Mouse (Mus musculus) liver, embryonic 12.5 days (tissue): ENCODE measurements around the gene Dimt1. TPM values are rescaled to one million over a fixed set of nuclear protein-coding genes. Genes with fewer than 3 reads are reported as not detected.

Source experiments
- ATAC-seq: fragments of 200-750 bp; cut with Nextera tagmentation; 2 replicates; pipeline ENCODE4 v1.8.0; 2017; ENCODE audit warnings: moderate number of reproducible peaks, mild to moderate bottlenecking, moderate library complexity
- H3K27ac ChIP-seq: fragments of 300-500 bp; sonication (generic); 2 replicates; pipeline ENCODE4 v1.5.1; 2016; ENCODE audit warnings: mild to moderate bottlenecking
- H3K27me3 ChIP-seq: fragments of 300-500 bp; sonication (generic); replicated peaks from 2 replicates; pipeline ENCODE4 v1.6.1; 2016; ENCODE audit warnings: mild to moderate bottlenecking, moderate library complexity
- H3K36me3 ChIP-seq: fragments of 300-500 bp; sonication (generic); 2 replicates; pipeline ENCODE4 v1.6.1; 2016; ENCODE audit warnings: mild to moderate bottlenecking, moderate library complexity
- H3K4me1 ChIP-seq: fragments of 300-500 bp; sonication (generic); 2 replicates; pipeline ENCODE4 v1.6.1; 2016
- H3K4me2 ChIP-seq: fragments of 300-500 bp; sonication (generic); 2 replicates; pipeline ENCODE4 v1.6.1; 2016; ENCODE audit warnings: mild to moderate bottlenecking, moderate library complexity
- H3K4me3 ChIP-seq: fragments of 300-500 bp; sonication (generic); 2 replicates; pipeline ENCODE4 v1.5.1; 2016; ENCODE audit warnings: mild to moderate bottlenecking, moderate library complexity
- H3K9ac ChIP-seq: fragments of 300-500 bp; sonication (generic); 2 replicates; pipeline ENCODE4 v1.6.1; 2016; ENCODE audit warnings: mild to moderate bottlenecking, moderate library complexity
- H3K9me3 ChIP-seq: fragments of 300-500 bp; sonication (generic); replicated peaks from 2 replicates; pipeline ENCODE4 v1.6.1; 2016; ENCODE audit warnings: mild to moderate bottlenecking, moderate library complexity
- WGBS: fragments of 180-500 bp; shearing (Covaris S2); methylation state at CpG from one replicate; pipeline ENCODE4 v1.1.7; 2016; ENCODE audit not compliant: insufficient replicate concordance; 5-methylcytosine and 5-hydroxymethylcytosine counted together
- polyA plus RNA-seq: library from polyadenylated mRNA; unstranded; fragments of >200 nt; fragmentation: Nextera tagmentation; extraction: Ambion mirVana; gene quantifications from 2 replicates; pipeline ENCODE4 v1.2.1, GENCODE M21; 2016

The Dimt1 gene
- polyA plus RNA-seq, 1 experiment from 2014 or later: 33.4 TPM

GRCm38 (mm10) chr13:106936256-106937137 lies 10.4 kb upstream of the Dimt1 start, which contains the start of gene Ipo11:
Gene Ipo11 (minus strand): TSS chr13:106936958.
- WGBS: under 1% methylated on average over 84 of the region's 84 CpGs

GRCm38 (mm10) chr13:106937138-106937472 lies 9.8 kb upstream of the Dimt1 start:
- Histone ChIP-seq H3K27me3 (no peaks in the 10 kb centered on the region), H3K9ac (peak overlapping the region; percentile 97), H3K36me3 (0 out of 2 replicates have a peak, but pooled peaks cover 2% of the 10 kb centered on the region), H3K4me1 (peaks cover 38% of the 10 kb centered on the region), H3K4me2 (peak overlapping the region; percentile 84), H3K27ac (no peak overlapping the region; the same call in 1 of the 2 replicates), H3K4me3 (peak overlapping the region; percentile 100), H3K9me3 (0 out of 2 replicates have a peak, but pooled peaks cover 4% of the 10 kb centered on the region)
- ATAC-seq: no peak
- 26% methylated on average over 7 of the region's 7 CpGs for WGBS

More at GRCm38 (mm10) chr13:106936256-106937137, 10.4 kb upstream of the Dimt1 start, which contains the start of gene Ipo11:
- Histone ChIP-seq H3K4me1 (peaks cover 41% of the 10 kb centered on the region), H3K27ac (peak within 1 kb of the TSS; percentile 87), H3K9ac (peak within 1 kb of the TSS; percentile 97), H3K4me2 (peak within 1 kb of the TSS; percentile 84), H3K9me3 (0 out of 2 replicates have a peak, but pooled peaks cover 3% of the 10 kb centered on the region), H3K36me3 (0 out of 2 replicates have a peak, but pooled peaks cover 2% of the 10 kb centered on the region), H3K4me3 (peak within 1 kb of the TSS; percentile 100), H3K27me3 (no peaks in the 10 kb centered on the region)
- ATAC-seq: peak; percentile 97

DNA sequence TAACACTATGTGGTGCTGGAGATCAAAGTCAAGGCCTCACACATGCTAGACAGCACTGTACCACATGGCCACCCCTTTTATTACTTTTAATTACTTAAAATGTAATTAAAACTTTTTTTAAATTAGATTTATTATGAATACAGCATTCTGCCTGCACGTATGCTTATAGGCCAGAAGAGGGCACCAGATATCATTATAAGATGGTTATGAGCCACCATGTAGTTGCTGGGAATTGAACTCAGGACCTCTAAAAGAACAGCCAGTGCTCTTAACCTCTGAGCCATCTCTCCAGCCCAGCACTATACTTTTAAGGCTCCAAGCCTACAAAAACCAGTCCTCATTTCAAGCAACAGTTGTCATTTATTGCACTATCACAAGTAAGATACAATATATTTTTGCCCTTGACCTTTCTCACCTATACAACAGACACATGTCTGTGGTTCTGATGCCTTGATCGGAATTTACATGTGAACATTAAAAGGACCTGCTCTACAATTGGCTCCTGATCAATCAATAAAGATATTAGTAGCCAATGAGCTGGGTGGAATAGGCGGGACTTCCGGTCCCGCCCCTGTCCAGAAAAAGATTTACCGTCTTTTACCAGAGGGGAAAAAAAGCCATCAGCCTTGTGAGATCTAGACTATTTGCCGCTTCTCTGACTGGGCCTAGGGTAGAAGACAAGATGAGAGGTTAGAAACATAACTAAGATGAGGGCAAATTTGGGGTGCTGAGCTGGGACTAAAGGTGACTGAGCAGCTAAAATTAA lies 5.5 kb upstream of the Dimt1 start:
- 31% methylated on average over 7 of the region's 7 CpGs for WGBS
- Histone ChIP-seq H3K27ac (no peak overlapping the region), H3K4me3 (no peak overlapping the region), H3K4me2 (no peak overlapping the region), H3K27me3 (no peaks in the 10 kb centered on the region), H3K9ac (no peak overlapping the region), H3K36me3 (no peaks in the 10 kb centered on the region), H3K4me1 (peaks cover 10% of the 10 kb centered on the region), H3K9me3 (0 out of 2 replicates have a peak, but pooled peaks cover 4% of the 10 kb centered on the region)
- ATAC-seq: no peak

GRCm38 (mm10) chr13:106942721-106943120 lies 4.2 kb upstream of the Dimt1 start:
- Histone ChIP-seq H3K9me3 (0 out of 2 replicates have a peak, but pooled peaks cover 4% of the 10 kb centered on the region), H3K4me3 (no peak overlapping the region), H3K4me2 (no peak overlapping the region), H3K27ac (no peak overlapping the region), H3K4me1 (peaks cover 10% of the 10 kb centered on the region; the same call in 1 of the 2 replicates), H3K9ac (no peak overlapping the region), H3K36me3 (no peaks in the 10 kb centered on the region), H3K27me3 (no peaks in the 10 kb centered on the region)
- 62% methylated on average over 1 of the region's 1 CpGs for WGBS
- ATAC-seq: no peak

GRCm38 (mm10) chr13:106945518-106945917 lies 1.4 kb upstream of the Dimt1 start:
- Histone ChIP-seq H3K27ac (no peak overlapping the region), H3K27me3 (no peaks in the 10 kb centered on the region), H3K4me1 (peaks cover 31% of the 10 kb centered on the region), H3K9me3 (0 out of 2 replicates have a peak, but pooled peaks cover 4% of the 10 kb centered on the region), H3K4me3 (no peak overlapping the region), H3K4me2 (no peak overlapping the region), H3K9ac (no peak overlapping the region), H3K36me3 (peaks cover 17% of the 10 kb centered on the region)
- 71% methylated on average over 9 of the region's 9 CpGs for WGBS
- no peak for ATAC-seq

- under 1% methylated on average over 6 of the region's 6 CpGs for WGBS
- H3K27ac ChIP-seq: peak overlapping the region; percentile 72; the same call in 1 of the 2 replicates
- H3K9me3 ChIP-seq: no peaks in the 10 kb centered on the region
- no peak for ATAC-seq
- H3K9ac ChIP-seq: peak overlapping the region; percentile 92
- H3K4me3 ChIP-seq: peak overlapping the region; percentile 96
- no peaks in the 10 kb centered on the region for H3K27me3 ChIP-seq
- peaks cover 38% of the 10 kb centered on the region for H3K36me3 ChIP-seq
- H3K4me1 ChIP-seq: peaks cover 31% of the 10 kb centered on the region
- peak overlapping the region; percentile 86 for H3K4me2 ChIP-seq
Measured at GRCm38 (mm10) chr13:106947583-106947982, 656 bp downstream of the Dimt1 start.

DNA sequence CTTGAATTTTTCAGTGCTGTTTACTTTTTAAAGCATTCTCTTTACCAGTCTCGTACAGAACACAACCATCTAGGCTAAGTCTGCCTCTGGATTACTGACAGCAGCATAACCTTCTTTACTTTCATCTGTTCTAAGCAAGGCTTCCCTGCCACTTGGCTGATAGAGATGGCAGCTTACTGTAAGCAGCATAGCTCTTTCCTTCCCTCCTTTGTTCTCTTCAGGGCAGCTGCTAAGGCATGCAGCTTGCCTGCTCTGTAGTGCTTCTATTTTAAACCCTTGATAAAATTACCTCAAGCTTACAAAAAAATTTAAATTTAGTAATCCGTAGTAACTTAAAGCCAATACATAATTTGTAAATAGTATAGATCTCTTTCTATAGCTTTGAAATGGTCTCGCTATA lies 8.0 kb downstream of the Dimt1 start:
- Histone ChIP-seq H3K27me3 (no peaks in the 10 kb centered on the region), H3K4me3 (no peak overlapping the region), H3K27ac (no peak overlapping the region), H3K9ac (no peak overlapping the region), H3K4me2 (no peak overlapping the region), H3K36me3 (peaks cover 84% of the 10 kb centered on the region), H3K9me3 (no peaks in the 10 kb centered on the region), H3K4me1 (0 out of 2 replicates have a peak, but pooled peaks cover 1% of the 10 kb centered on the region)
- no peak for ATAC-seq
- 81% methylated on average over 3 of the region's 3 CpGs for WGBS

- Histone ChIP-seq H3K4me1 (no peaks in the 10 kb centered on the region), H3K4me2 (no peak overlapping the region), H3K9me3 (no peaks in the 10 kb centered on the region), H3K27ac (no peak overlapping the region), H3K9ac (no peak overlapping the region), H3K4me3 (no peak overlapping the region), H3K36me3 (peaks cover 81% of the 10 kb centered on the region), H3K27me3 (no peaks in the 10 kb centered on the region)
- WGBS: 83% methylated on average over 4 of the region's 4 CpGs
- no peak for ATAC-seq
Measured at GRCm38 (mm10) chr13:106957554-106957953, 10.6 kb downstream of the Dimt1 start.

GRCm38 (mm10) chr13:106958286-106958685 lies 11.4 kb downstream of the Dimt1 start:
- no peak overlapping the region for H3K4me2 ChIP-seq
- peaks cover 81% of the 10 kb centered on the region for H3K36me3 ChIP-seq
- WGBS: 87% methylated on average over 3 of the region's 3 CpGs
- no peak overlapping the region for H3K9ac ChIP-seq
- H3K27ac ChIP-seq: no peak overlapping the region
- H3K9me3 ChIP-seq: no peaks in the 10 kb centered on the region
- H3K4me3 ChIP-seq: no peak overlapping the region
- H3K4me1 ChIP-seq: no peaks in the 10 kb centered on the region
- ATAC-seq: no peak
- no peaks in the 10 kb centered on the region for H3K27me3 ChIP-seq

- 84% methylated on average over 3 of the region's 3 CpGs for whole genome bisulfite sequencing
- no peak for ATAC-seq
- H3K9ac ChIP-seq: no peak overlapping the region
- no peaks in the 10 kb centered on the region for H3K9me3 ChIP-seq
- H3K27ac ChIP-seq: no peak overlapping the region
- H3K4me2 ChIP-seq: no peak overlapping the region
- H3K4me1 ChIP-seq: no peaks in the 10 kb centered on the region
- peaks cover 78% of the 10 kb centered on the region for H3K36me3 ChIP-seq
- no peaks in the 10 kb centered on the region for H3K27me3 ChIP-seq
- H3K4me3 ChIP-seq: no peak overlapping the region
Measured at GRCm38 (mm10) chr13:106960557-106960956, 13.6 kb downstream of the Dimt1 start.

DNA sequence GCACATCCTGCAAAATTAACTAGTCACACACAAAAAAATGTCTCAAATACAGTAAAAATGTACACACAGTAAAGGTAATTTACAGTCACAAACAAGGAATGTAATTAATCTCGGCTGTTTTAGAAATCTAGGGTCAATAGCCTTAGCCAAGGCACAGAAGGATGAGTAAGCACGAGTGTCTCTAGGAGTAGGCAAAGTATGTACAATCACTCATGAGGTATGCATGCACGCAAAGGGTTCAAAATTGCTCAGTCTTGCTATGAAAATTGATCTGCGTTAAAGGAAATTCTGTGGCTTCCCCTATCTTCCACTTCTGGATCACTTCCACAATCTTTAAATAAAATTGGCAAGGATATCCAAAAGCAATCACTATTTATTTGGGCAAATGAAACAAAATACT lies 14.6 kb downstream of the Dimt1 start:
- Histone ChIP-seq H3K27me3 (no peaks in the 10 kb centered on the region), H3K9ac (no peak overlapping the region), H3K27ac (no peak overlapping the region), H3K4me2 (no peak overlapping the region), H3K36me3 (peaks cover 74% of the 10 kb centered on the region), H3K4me3 (no peak overlapping the region), H3K4me1 (no peaks in the 10 kb centered on the region), H3K9me3 (no peaks in the 10 kb centered on the region)
- WGBS: 89% methylated on average over 4 of the region's 4 CpGs
- ATAC-seq: no peak

GRCm38 (mm10) chr13:106996891-106997290 lies 50.0 kb downstream of the Dimt1 start:
- Histone ChIP-seq H3K9me3 (no peaks in the 10 kb centered on the region), H3K27me3 (no peaks in the 10 kb centered on the region), H3K4me2 (peak overlapping the region; percentile 60), H3K27ac (peak overlapping the region; percentile 94), H3K9ac (peak overlapping the region; percentile 44; the same call in 1 of the 2 replicates), H3K4me1 (peaks cover 78% of the 10 kb centered on the region), H3K4me3 (no peak overlapping the region), H3K36me3 (peaks cover 34% of the 10 kb centered on the region)
- 38% methylated on average over 2 of the region's 2 CpGs for WGBS
- no peak for ATAC-seq
